Mouse (Mus musculus) T-helper 1 cell (primary cell): Measurements from ENCODE around the gene Zfp385c.
"Not testable (repeated sequence)": the region's sequence is repeated elsewhere in the genome, so short reads cannot be mapped to it uniquely, and the experiment has no call there.

Experiments used
- in situ Hi-C: fragments of 300-600 bp; cut with MboI, MseI; formaldehyde crosslinking; loops from one replicate; pipeline ENCODE4 v1.15.1; 2025; ENCODE audit warnings: high pct_unique_total_duplicates

Gene Zfp385c

GRCm38 (mm10) chr11:100628862-100629352 is 63.3 kb downstream of the Zfp385c start:
- in situ Hi-C loops: no loop called here

- in situ Hi-C loops: no loop called here
Observed at GRCm38 (mm10) chr11:100628056-100628455, 64.2 kb downstream of the Zfp385c start.

GRCm38 (mm10) chr11:100626701-100627195 is 65.5 kb downstream of the Zfp385c start:
- in situ Hi-C loops: no loop called here

- in situ Hi-C loops: no loop called here
Observed at GRCm38 (mm10) chr11:100625754-100626700, 66.2 kb downstream of the Zfp385c start.

GRCm38 (mm10) chr11:100623867-100624266 is 68.4 kb downstream of the Zfp385c start:
- in situ Hi-C loops: no loop called here

GRCm38 (mm10) chr11:100622714-100623113 is 69.5 kb downstream of the Zfp385c start:
- in situ Hi-C loops: no loop called here

- in situ Hi-C loops: no loop called here
Observed at GRCm38 (mm10) chr11:100619982-100620381, 72.3 kb downstream of the Zfp385c start, which contains the start of gene Dnajc7. Gene Dnajc7, minus strand, starts transcription at chr11:100620168.

GRCm38 (mm10) chr11:100619485-100619975 is 72.7 kb downstream of the Zfp385c start:
- in situ Hi-C loops: no loop called here

- in situ Hi-C loops: no loop called here
Observed at GRCm38 (mm10) chr11:100618761-100619484, 73.3 kb downstream of the Zfp385c start, which contains the start of gene Nkiras2. Gene Nkiras2, plus strand, starts transcription at chr11:100619244.

GRCm38 (mm10) chr11:100617480-100617879 is 74.8 kb downstream of the Zfp385c start:
- in situ Hi-C loops: no loop called here

- in situ Hi-C loops: not testable (repeated sequence)
Observed at GRCm38 (mm10) chr11:100616836-100617235, 75.4 kb downstream of the Zfp385c start.

- in situ Hi-C loops: no loop called here
Observed at GRCm38 (mm10) chr11:100616332-100616731, 75.9 kb downstream of the Zfp385c start.

- in situ Hi-C loops: no loop called here
Observed at GRCm38 (mm10) chr11:100613241-100613640, 79.0 kb downstream of the Zfp385c start.

GRCm38 (mm10) chr11:100611627-100612026 is 80.6 kb downstream of the Zfp385c start:
- in situ Hi-C loops: no loop called here

GRCm38 (mm10) chr11:100609997-100610680 is 82.1 kb downstream of the Zfp385c start:
- in situ Hi-C loops: no loop called here

GRCm38 (mm10) chr11:100609355-100609996 is 82.8 kb downstream of the Zfp385c start:
- in situ Hi-C loops: no loop called here

- in situ Hi-C loops: no loop called here
Observed at GRCm38 (mm10) chr11:100608796-100609195, 83.5 kb downstream of the Zfp385c start.

- in situ Hi-C loops: no loop called here
Observed at GRCm38 (mm10) chr11:100607121-100607520, 85.1 kb downstream of the Zfp385c start.

GRCm38 (mm10) chr11:100605451-100605850 is 86.8 kb downstream of the Zfp385c start:
- in situ Hi-C loops: no loop called here

- in situ Hi-C loops: no loop called here
Observed at GRCm38 (mm10) chr11:100604321-100605005, 87.8 kb downstream of the Zfp385c start.
